Mouse (Mus musculus) forebrain, embryonic 15.5 days (tissue): ENCODE measurements around the gene Ndufs6. TPM values are rescaled to one million over a fixed set of nuclear protein-coding genes. Genes with fewer than 3 reads are reported as not detected.

ENCODE experiments used
- ATAC-seq: fragments of 200-750 bp; cut with Nextera tagmentation; replicated peaks from 2 replicates; pipeline ENCODE4 v1.8.0; 2017; ENCODE audit warnings: mild to moderate bottlenecking, moderate TSS enrichment, moderate library complexity
- H3K27ac ChIP-seq: fragments of 300-500 bp; sonication (generic); replicated peaks from 2 replicates; pipeline ENCODE4 v1.5.1; 2015; ENCODE audit warnings: mild to moderate bottlenecking, inconsistent platforms
- H3K27me3 ChIP-seq: fragments of 300-500 bp; sonication (generic); 2 replicates; pipeline ENCODE4 v1.6.1; 2015; ENCODE audit warnings: inconsistent platforms
- H3K36me3 ChIP-seq: fragments of 300-500 bp; sonication (generic); 2 replicates; pipeline ENCODE4 v1.6.1; 2015; ENCODE audit warnings: mild to moderate bottlenecking, inconsistent platforms
- H3K4me1 ChIP-seq: fragments of 300-500 bp; sonication (generic); 2 replicates; pipeline ENCODE4 v1.6.1; 2015; ENCODE audit warnings: inconsistent platforms
- H3K4me2 ChIP-seq: fragments of 300-500 bp; sonication (generic); replicated peaks from 2 replicates; pipeline ENCODE4 v1.6.1; 2015; ENCODE audit warnings: mild to moderate bottlenecking, inconsistent platforms
- H3K4me3 ChIP-seq: fragments of 300-500 bp; sonication (generic); 2 replicates; pipeline ENCODE4 v1.5.1; 2015; ENCODE audit warnings: mild to moderate bottlenecking, inconsistent platforms
- H3K9ac ChIP-seq: fragments of 300-500 bp; sonication (generic); replicated peaks from 2 replicates; pipeline ENCODE4 v1.6.1; 2015; ENCODE audit warnings: mild to moderate bottlenecking, inconsistent platforms
- H3K9me3 ChIP-seq: fragments of 300-500 bp; sonication (generic); 2 replicates; pipeline ENCODE4 v1.6.1; 2016; ENCODE audit warnings: inconsistent platforms
- WGBS: fragments of 180-500 bp; shearing (Covaris S2); methylation state at CpG from one replicate; pipeline ENCODE4 v1.1.7; 2015; ENCODE audit warnings: mixed read lengths; 5-methylcytosine and 5-hydroxymethylcytosine counted together
- polyA plus RNA-seq: library from polyadenylated mRNA; unstranded; fragments of >200 nt; fragmentation: Nextera tagmentation; extraction: Ambion mirVana; gene quantifications from 2 replicates; pipeline ENCODE4 v1.2.1, GENCODE M21; 2015

Ndufs6 gene
- polyA plus RNA-seq, 1 experiment from 2014 or later, result 357 TPM

GRCm38 (mm10) chr13:73271336-73272242 is 56.8 kb downstream of the Ndufs6 start:
- H3K36me3 ChIP-seq, result no peaks in the 10 kb centered on the region
- peak overlapping the region; percentile 49 for H3K4me2 ChIP-seq
- H3K27ac ChIP-seq, result no peak overlapping the region
- H3K4me1 ChIP-seq, result peaks cover 25% of the 10 kb centered on the region
- ATAC-seq, result no peak
- H3K9ac ChIP-seq, result no peak overlapping the region
- WGBS, result under 1% methylated on average over 53 of the region's 53 CpGs
- peaks cover 80% of the 10 kb centered on the region for H3K27me3 ChIP-seq
- H3K4me3 ChIP-seq, result peak overlapping the region; percentile 32
- H3K9me3 ChIP-seq, result no peaks in the 10 kb centered on the region

- H3K9me3 ChIP-seq, result no peaks in the 10 kb centered on the region
- 3% methylated on average over 22 of the region's 22 CpGs for WGBS
- peaks cover 88% of the 10 kb centered on the region for H3K27me3 ChIP-seq
- H3K4me3 ChIP-seq, result 0 out of 2 replicates have a peak overlapping the region, but pooled peaks have one; percentile 32
- peaks cover 27% of the 10 kb centered on the region for H3K4me1 ChIP-seq
- H3K36me3 ChIP-seq, result no peaks in the 10 kb centered on the region
- H3K4me2 ChIP-seq, result 0 out of 2 replicates have a peak overlapping the region, but pooled peaks have one; percentile 6
- no peak overlapping the region for H3K9ac ChIP-seq
- H3K27ac ChIP-seq, result no peak overlapping the region
- ATAC-seq, result no peak
Observed at GRCm38 (mm10) chr13:73270451-73271081, 57.8 kb downstream of the Ndufs6 start.

GRCm38 (mm10) chr13:73269891-73270290 is 58.5 kb downstream of the Ndufs6 start:
- peaks cover 95% of the 10 kb centered on the region for H3K27me3 ChIP-seq
- H3K9me3 ChIP-seq, result no peaks in the 10 kb centered on the region
- H3K4me3 ChIP-seq, result no peak overlapping the region
- H3K4me1 ChIP-seq, result peaks cover 31% of the 10 kb centered on the region
- ATAC-seq, result no peak
- no peak overlapping the region for H3K27ac ChIP-seq
- 4% methylated on average over 3 of the region's 3 CpGs for WGBS
- no peaks in the 10 kb centered on the region for H3K36me3 ChIP-seq
- H3K9ac ChIP-seq, result no peak overlapping the region
- no peak overlapping the region for H3K4me2 ChIP-seq

Other genes starting within 250 kb of the Ndufs6 start
- gene Irx4, start 68.1 kb downstream of the Ndufs6 start, polyA plus RNA-seq, result 0.09 TPM in 1 of 2 replicates, not detected in the other
- gene Mrpl36, start within 50 bp of the Ndufs6 start, polyA plus RNA-seq, result 91.0 and 99.8 TPM in 2 replicates
- 61.4 and 62.1 TPM in 2 replicates for gene Lpcat1, start 138.7 kb upstream of the Ndufs6 start, polyA plus RNA-seq
- 0.06 TPM in 2 replicates for gene Slc6a3, start 208.2 kb upstream of the Ndufs6 start, polyA plus RNA-seq